Mouse (Mus musculus) MEL (cell line): Measurements from ENCODE around the gene Dlx3. TPM values are rescaled to one million over a fixed set of nuclear protein-coding genes. Genes with fewer than 3 reads are reported as not detected.

Experiments used
- DNase-seq: peaks from one replicate; pipeline ENCODE4 v3.0.0; 2011; ENCODE audit warnings: low read depth, low spot score
- H3K27ac ChIP-seq: 2 replicates; pipeline ENCODE4 v1.5.1; 2012; ENCODE audit warnings: low read depth, mild to moderate bottlenecking, control low read depth, low read length, moderate library complexity; ENCODE audit not compliant: control insufficient read depth
- H3K27me3 ChIP-seq, 2 experiments: fragments of 150-350 bp in 1 of 2; sonication (generic) in 1 of 2; 2 replicates each; pipeline ENCODE4 v1.6.1; 2012; ENCODE audit warnings: low read length in 2 of 2, mild to moderate bottlenecking in 2 of 2, improper control_type of control experiment in 1 of 2, moderate library complexity in 1 of 2; ENCODE audit not compliant: insufficient read depth in 2 of 2, control insufficient read depth in 1 of 2
- H3K36me3 ChIP-seq, 2 experiments: 2 replicates each; pipeline ENCODE4 v1.6.1; 2012 to 2014; ENCODE audit warnings: low read length in 2 of 2, improper control_type of control experiment in 1 of 2, inconsistent platforms in 1 of 2, mild to moderate bottlenecking in 1 of 2; ENCODE audit not compliant: insufficient read depth in 2 of 2, control insufficient read depth in 1 of 2
- H3K4me1 ChIP-seq, 2 experiments: fragments of 150-350 bp in 1 of 2; sonication (generic) in 1 of 2; 2 replicates each; pipeline ENCODE4 v1.6.1; 2012; ENCODE audit warnings: low read length in 2 of 2, improper control_type of control experiment in 1 of 2, mild to moderate bottlenecking in 1 of 2; ENCODE audit not compliant: insufficient read depth in 2 of 2, control insufficient read depth in 1 of 2
- H3K4me3 ChIP-seq, 2 experiments: fragments of 150-350 bp in 1 of 2; sonication (generic) in 1 of 2; 2 replicates each; pipeline ENCODE4 v1.5.1; 2012; ENCODE audit warnings: low read depth in 2 of 2, low read length in 2 of 2, mild to moderate bottlenecking in 2 of 2, moderate library complexity in 2 of 2, control low read depth in 1 of 2, improper control_type of control experiment in 1 of 2; ENCODE audit not compliant: control insufficient read depth in 1 of 2, insufficient read depth in 1 of 2
- H3K79me2 ChIP-seq: 2 replicates; pipeline ENCODE4 v1.6.1; 2012; ENCODE audit warnings: mild to moderate bottlenecking, low read length, moderate library complexity; ENCODE audit not compliant: control insufficient read depth, poor library complexity, insufficient read depth
- H3K9ac ChIP-seq: 2 replicates; pipeline ENCODE4 v1.6.1; 2012; ENCODE audit warnings: low read depth, mild to moderate bottlenecking, control low read depth, low read length, moderate library complexity; ENCODE audit not compliant: control insufficient read depth, poor library complexity, severe bottlenecking
- H3K9me3 ChIP-seq: fragments of 150-350 bp; sonication (generic); replicated peaks from 2 replicates; pipeline ENCODE4 v1.6.1; 2012; ENCODE audit warnings: mild to moderate bottlenecking, low read length, improper control_type of control experiment, moderate library complexity; ENCODE audit not compliant: insufficient read depth
- BHLHE40 ChIP-seq: IDR thresholded peaks from 2 replicates; pipeline ENCODE4 v1.6.1; 2012; ENCODE audit warnings: low read depth, mild to moderate bottlenecking, inconsistent platforms, low read length, improper control_type of control experiment, borderline replicate concordance
- CHD1 ChIP-seq: IDR thresholded peaks from 2 replicates; pipeline ENCODE4 v1.6.1; 2012; ENCODE audit warnings: low read depth, mild to moderate bottlenecking, inconsistent platforms, low read length, improper control_type of control experiment
- CTCF ChIP-seq, 3 experiments: IDR thresholded peaks in 2 of 3; conservative IDR thresholded peaks in 1 of 3; 2 replicates each; pipeline ENCODE4 v1.5.1; 2011 to 2012; ENCODE audit warnings: low read length in 3 of 3, low read depth in 2 of 3, mild to moderate bottlenecking in 2 of 3, improper control_type of control experiment in 1 of 3, inconsistent platforms in 1 of 3, mixed read lengths in 1 of 3, moderate library complexity in 1 of 3; ENCODE audit not compliant: control insufficient read depth in 1 of 3, insufficient read depth in 1 of 3, poor library complexity in 1 of 3, severe bottlenecking in 1 of 3
- EP300 ChIP-seq, 2 experiments: IDR thresholded peaks; 2 replicates each; pipeline ENCODE4 v1.6.1; 2011; ENCODE audit warnings: improper control_type of control experiment in 2 of 2, low read length in 2 of 2, low read depth in 1 of 2, mild to moderate bottlenecking in 1 of 2
- ETS1 ChIP-seq: IDR thresholded peaks from 2 replicates; pipeline ENCODE4 v1.6.1; 2012; ENCODE audit warnings: low read depth, mild to moderate bottlenecking, inconsistent platforms, low read length, improper control_type of control experiment, moderate library complexity
- GABPA ChIP-seq: IDR thresholded peaks from 2 replicates; pipeline ENCODE4 v1.6.1; 2012; ENCODE audit warnings: low read depth, mild to moderate bottlenecking, inconsistent platforms, low read length, improper control_type of control experiment, moderate library complexity
- GATA1 ChIP-seq: IDR thresholded peaks from 2 replicates; pipeline ENCODE4 v1.6.1; 2011; ENCODE audit warnings: low read depth, low read length, improper control_type of control experiment
- HCFC1 ChIP-seq: IDR thresholded peaks from 2 replicates; pipeline ENCODE4 v1.6.1; 2012; ENCODE audit warnings: low read depth, mild to moderate bottlenecking, inconsistent platforms, low read length, improper control_type of control experiment, moderate library complexity
- KAT2A ChIP-seq: conservative IDR thresholded peaks from 2 replicates; pipeline ENCODE4 v1.6.1; 2012; ENCODE audit warnings: low read depth, low read length, improper control_type of control experiment, inconsistent platforms
- MEF2A ChIP-seq: IDR thresholded peaks from 2 replicates; pipeline ENCODE4 v1.6.1; 2014; ENCODE audit warnings: low read depth, mild to moderate bottlenecking, inconsistent platforms, low read length, improper control_type of control experiment; ENCODE audit not compliant: poor library complexity, insufficient replicate concordance, severe bottlenecking; ENCODE audit errors: extremely low read depth
- NELFE ChIP-seq: IDR thresholded peaks from 2 replicates; pipeline ENCODE4 v1.6.1; 2011; ENCODE audit warnings: low read depth, low read length, improper control_type of control experiment
- NRF1 ChIP-seq: IDR thresholded peaks from 2 replicates; pipeline ENCODE4 v1.6.1; 2014; ENCODE audit warnings: low read depth, mild to moderate bottlenecking, inconsistent platforms, low read length, improper control_type of control experiment, moderate library complexity; ENCODE audit not compliant: poor library complexity, insufficient read depth, severe bottlenecking
- POLR2A ChIP-seq, 2 experiments: IDR thresholded peaks; 2 replicates each; pipeline ENCODE4 v1.6.1; 2011 to 2012; ENCODE audit warnings: low read length in 2 of 2, mild to moderate bottlenecking in 2 of 2, control low read depth in 1 of 2, improper control_type of control experiment in 1 of 2, low read depth in 1 of 2, moderate library complexity in 1 of 2; ENCODE audit not compliant: control insufficient read depth in 1 of 2, insufficient read depth in 1 of 2, poor library complexity in 1 of 2
- POLR2AphosphoS2 ChIP-seq: IDR thresholded peaks from 2 replicates; pipeline ENCODE4 v1.6.1; 2011; ENCODE audit warnings: low read length, improper control_type of control experiment
- POLR2AphosphoS5 ChIP-seq: IDR thresholded peaks from 2 replicates; pipeline ENCODE4 v1.6.1; 2012; ENCODE audit warnings: low read depth, borderline replicate concordance, mild to moderate bottlenecking, inconsistent platforms, low read length, moderate library complexity, mixed read lengths
- RCOR1 ChIP-seq: IDR thresholded peaks from 2 replicates; pipeline ENCODE4 v1.6.1; 2012; ENCODE audit warnings: low read depth, mild to moderate bottlenecking, inconsistent platforms, low read length, improper control_type of control experiment
- SIN3A ChIP-seq: IDR thresholded peaks from 2 replicates; pipeline ENCODE4 v1.6.1; 2012; ENCODE audit warnings: low read length, improper control_type of control experiment, inconsistent platforms
- TAL1 ChIP-seq: IDR thresholded peaks from 2 replicates; pipeline ENCODE4 v1.6.1; 2012; ENCODE audit warnings: mild to moderate bottlenecking, inconsistent platforms, low read length, moderate library complexity, mixed read lengths
- TBP ChIP-seq: IDR thresholded peaks from 2 replicates; pipeline ENCODE4 v1.8.0; 2011; ENCODE audit warnings: low read depth, low read length, improper control_type of control experiment
- UBTF ChIP-seq: IDR thresholded peaks from 2 replicates; pipeline ENCODE4 v1.6.1; 2012; ENCODE audit warnings: low read depth, mild to moderate bottlenecking, inconsistent platforms, low read length, improper control_type of control experiment, moderate library complexity, borderline replicate concordance; ENCODE audit not compliant: insufficient read depth
- USF1 ChIP-seq: IDR thresholded peaks from 2 replicates; pipeline ENCODE4 v1.6.1; 2014; ENCODE audit warnings: low read depth, mild to moderate bottlenecking, inconsistent platforms, low read length, improper control_type of control experiment, moderate library complexity
- ZKSCAN1 ChIP-seq: IDR thresholded peaks from 2 replicates; pipeline ENCODE4 v1.6.1; 2012; ENCODE audit warnings: low read depth, mild to moderate bottlenecking, inconsistent platforms, low read length, improper control_type of control experiment, moderate library complexity
- polyA plus RNA-seq, 2 experiments: library from polyadenylated mRNA; stranded (reverse) in 1 of 2; unstranded in 1 of 2; fragments of >175 nt in 1 of 2; fragments of >200 nt in 1 of 2; gene quantifications; 2 replicates each; pipeline versions ENCODE4 v1.2.1 to v1.2.4; 2012; ENCODE audit warnings: low replicate concordance in 2 of 2, low read depth in 1 of 2; ENCODE audit not compliant: insufficient read length in 2 of 2, insufficient read depth in 1 of 2, missing spikeins in 1 of 2
- total RNA-seq: library from RNA; depleted of rRNA; stranded (reverse); fragments of 300-350 nt; gene quantifications from 2 replicates; pipeline ENCODE4 v1.2.3, GENCODE M21; 2012

Gene Dlx3
- total and polyA plus RNA-seq, 3 experiments, result not detected

GRCm38 (mm10) chr11:95157872-95158271 is 38.0 kb downstream of the Dlx3 start:
- Histone ChIP-seq H3K9me3 (no peaks in the 10 kb centered on the region), H3K4me1 (no peaks in the 10 kb centered on the region), H3K27ac (no peak overlapping the region), H3K9ac (no peak overlapping the region), H3K27me3 (peaks cover 22 to 29% of the 10 kb centered on the region in 2 experiments), H3K79me2 (no peaks in the 10 kb centered on the region), H3K4me3 (no peak overlapping the region), H3K36me3 (no peaks in the 10 kb centered on the region)
- no peak for TF ChIP-seq POLR2AphosphoS2
- TF ChIP-seq NELFE, result no peak
- no peak for TF ChIP-seq EP300 (IDR thresholded peaks at IDR 0.05; ENCODE audit: low read depth in 1 of 2, low read length in 2 of 2)
- TF ChIP-seq HCFC1, result no peak
- no peak for TF ChIP-seq KAT2A
- TF ChIP-seq ZKSCAN1, result no peak
- no peak for TF ChIP-seq USF1
- no peak for TF ChIP-seq GABPA
- no peak for TF ChIP-seq CTCF (IDR thresholded peaks at IDR 0.05 in 2 of 3, conservative IDR thresholded peaks at IDR 0.05 in 1 of 3; ENCODE audit: control insufficient read depth in 1 of 3, insufficient read depth in 1 of 3, low read depth in 2 of 3, low read length in 3 of 3, poor library complexity in 1 of 3, severe bottlenecking in 1 of 3)
- TF ChIP-seq CHD1, result no peak
- no peak for TF ChIP-seq BHLHE40
- no peak for TF ChIP-seq UBTF
- TF ChIP-seq NRF1, result no peak
- TF ChIP-seq MEF2A, result no peak
- TF ChIP-seq POLR2A (IDR thresholded peaks at IDR 0.05; ENCODE audit: control insufficient read depth in 1 of 2, insufficient read depth in 1 of 2, low read depth in 1 of 2, low read length in 2 of 2, poor library complexity in 1 of 2), result no peak
- TF ChIP-seq TBP, result no peak
- DNase-seq, result no peak

- H3K36me3 ChIP-seq, result no peaks in the 10 kb centered on the region
- TF ChIP-seq GATA1 (no peak), RCOR1 (no peak), ETS1 (no peak), SIN3A (no peak), CTCF (IDR thresholded peaks at IDR 0.05 in 2 of 3, conservative IDR thresholded peaks at IDR 0.05 in 1 of 3; ENCODE audit: control insufficient read depth in 1 of 3, insufficient read depth in 1 of 3, low read depth in 2 of 3, low read length in 3 of 3, poor library complexity in 1 of 3, severe bottlenecking in 1 of 3) (no peak), TAL1 (no peak), POLR2AphosphoS5 (no peak; the same call in 1 of the 2 replicates)
- TF ChIP-seq, all 39 proteins: peak for 0
- no peak for DNase-seq
- no peak overlapping the region for H3K9ac ChIP-seq
- H3K4me3 ChIP-seq, result no peak overlapping the region
- H3K79me2 ChIP-seq, result no peaks in the 10 kb centered on the region
- H3K27ac ChIP-seq, result no peak overlapping the region
- H3K9me3 ChIP-seq, result no peaks in the 10 kb centered on the region
- H3K4me1 ChIP-seq, result no peaks in the 10 kb centered on the region
- peaks cover 15 to 20% of the 10 kb centered on the region in 2 experiments for H3K27me3 ChIP-seq
Measured at GRCm38 (mm10) chr11:95159763-95160371, 39.9 kb downstream of the Dlx3 start.
